Mouse (Mus musculus) G1E (cell line): ENCODE data around the gene Zfp503. TPM values are rescaled to one million over a fixed set of nuclear protein-coding genes. Genes with fewer than 3 reads are reported as not detected.

Experiments used
- ATAC-seq: 2 replicates; pipeline ENCODE4 v1.8.0; 2016; ENCODE audit warnings: mild to moderate bottlenecking; ENCODE audit not compliant: insufficient number of reproducible peaks, poor library complexity, low FRiP score, severe bottlenecking; ENCODE audit errors: extremely low read depth
- DNase-seq: peaks from one replicate; pipeline ENCODE4 v3.0.0; 2012; ENCODE audit warnings: low spot score
- H3K27me3 ChIP-seq: 2 replicates; pipeline ENCODE4 v1.6.1; 2012; ENCODE audit warnings: mild to moderate bottlenecking, low read length, inconsistent platforms; ENCODE audit not compliant: insufficient read depth
- H3K36me3 ChIP-seq: replicated peaks from 2 replicates; pipeline ENCODE3; 2012; ENCODE audit warnings: mild to moderate bottlenecking, inconsistent platforms
- H3K4me1 ChIP-seq: 2 replicates; pipeline ENCODE4 v1.6.1; 2012; ENCODE audit warnings: low read depth, low read length, inconsistent platforms, mixed read lengths; ENCODE audit not compliant: insufficient read depth
- H3K4me3 ChIP-seq: 2 replicates; pipeline ENCODE4 v1.5.1; 2012; ENCODE audit warnings: low read depth, mild to moderate bottlenecking, inconsistent platforms, low read length, moderate library complexity, mixed read lengths
- H3K9me3 ChIP-seq: replicated peaks from 2 replicates; pipeline ENCODE4 v1.6.1; 2012; ENCODE audit warnings: inconsistent platforms
- CTCF ChIP-seq: IDR thresholded peaks from 2 replicates; pipeline ENCODE4 v1.5.1; 2012; ENCODE audit warnings: low read depth, low read length, inconsistent platforms, mixed read lengths
- GATA1 ChIP-seq: IDR thresholded peaks from 2 replicates; pipeline ENCODE4 v1.6.1; 2012; ENCODE audit warnings: borderline replicate concordance, low read length, inconsistent platforms, mixed read lengths
- GATA2 ChIP-seq: IDR thresholded peaks from 2 replicates; pipeline ENCODE4 v1.6.1; 2012; ENCODE audit warnings: low read depth, low read length, inconsistent platforms, borderline replicate concordance
- POLR2AphosphoS5 ChIP-seq: IDR thresholded peaks from 2 replicates; pipeline ENCODE4 v1.6.1; 2012; ENCODE audit warnings: low read depth, low read length, inconsistent platforms; ENCODE audit not compliant: insufficient replicate concordance
- TAL1 ChIP-seq: conservative IDR thresholded peaks from 2 replicates; pipeline ENCODE4 v1.6.1; 2012; ENCODE audit warnings: low read depth, low read length, inconsistent platforms, mixed read lengths
- polyA plus RNA-seq: library from polyadenylated mRNA; stranded (reverse); fragments of >175 nt; gene quantifications from 2 replicates; pipeline ENCODE4 v1.2.3, GENCODE M21; 2012
- total RNA-seq, 2 experiments: library from RNA; stranded (forward) in 1 of 2; stranded (reverse) in 1 of 2; fragments of 200-1000 nt in 1 of 2; fragments of >200 nt in 1 of 2; fragmentation: Nextera tagmentation in 1 of 2; gene quantifications; 2 replicates each; pipeline ENCODE4 v1.2.3; 2014 to 2017

The Zfp503 gene
- total RNA-seq (2014; fragmentation: Nextera tagmentation) (not detected in 2 replicates), total RNA-seq (2017) (not detected in 2 replicates), polyA plus RNA-seq (0.01 TPM in 1 of 2 replicates, not detected in the other)

DNA sequence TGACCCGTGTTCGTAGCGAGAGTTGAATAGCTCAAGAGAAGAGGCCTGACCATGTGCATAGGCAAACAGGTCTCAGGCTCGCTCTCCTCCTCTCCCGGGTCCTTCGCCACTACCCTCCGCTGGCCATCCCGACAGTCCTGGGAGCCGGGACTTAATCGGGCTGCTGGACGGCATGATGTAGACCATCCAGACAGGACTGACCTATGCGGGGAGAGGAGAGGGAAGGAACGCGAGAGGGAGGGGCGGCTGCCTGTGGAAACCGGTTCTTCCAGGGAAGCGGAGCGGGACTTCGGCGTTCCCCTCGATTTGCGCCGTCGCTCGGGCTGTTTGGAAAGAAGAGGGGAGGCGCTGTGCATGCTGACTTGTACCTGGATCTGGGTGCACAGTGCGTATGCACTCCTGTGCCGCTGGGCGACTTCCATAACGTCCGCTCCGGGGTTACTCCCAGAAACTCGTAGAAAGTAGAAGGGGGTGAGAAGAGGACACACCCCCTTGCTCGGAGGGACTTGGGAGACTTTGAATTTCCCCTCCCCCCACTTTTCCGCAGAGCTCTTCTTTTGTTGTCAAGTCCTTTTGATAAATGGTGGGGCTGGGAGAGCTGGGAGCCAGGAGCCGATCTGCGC is at the start of gene Zfp503:
Gene Zfp503 (minus strand): TSS at position 311 of the 623 bp plus-strand sequence.
- no peaks in the 10 kb centered on the region for H3K4me1 ChIP-seq
- ATAC-seq: no peak
- peaks cover 45% of the 10 kb centered on the region for H3K9me3 ChIP-seq
- H3K36me3 ChIP-seq: no peaks in the 10 kb centered on the region
- no peak within 1 kb of the TSS for H3K4me3 ChIP-seq
- TF ChIP-seq CTCF (no peak), GATA2 (no peak), GATA1 (no peak)
- no peak for DNase-seq
- H3K27me3 ChIP-seq: peaks cover 25% of the 10 kb centered on the region; the same call in 1 of the 2 replicates

DNA sequence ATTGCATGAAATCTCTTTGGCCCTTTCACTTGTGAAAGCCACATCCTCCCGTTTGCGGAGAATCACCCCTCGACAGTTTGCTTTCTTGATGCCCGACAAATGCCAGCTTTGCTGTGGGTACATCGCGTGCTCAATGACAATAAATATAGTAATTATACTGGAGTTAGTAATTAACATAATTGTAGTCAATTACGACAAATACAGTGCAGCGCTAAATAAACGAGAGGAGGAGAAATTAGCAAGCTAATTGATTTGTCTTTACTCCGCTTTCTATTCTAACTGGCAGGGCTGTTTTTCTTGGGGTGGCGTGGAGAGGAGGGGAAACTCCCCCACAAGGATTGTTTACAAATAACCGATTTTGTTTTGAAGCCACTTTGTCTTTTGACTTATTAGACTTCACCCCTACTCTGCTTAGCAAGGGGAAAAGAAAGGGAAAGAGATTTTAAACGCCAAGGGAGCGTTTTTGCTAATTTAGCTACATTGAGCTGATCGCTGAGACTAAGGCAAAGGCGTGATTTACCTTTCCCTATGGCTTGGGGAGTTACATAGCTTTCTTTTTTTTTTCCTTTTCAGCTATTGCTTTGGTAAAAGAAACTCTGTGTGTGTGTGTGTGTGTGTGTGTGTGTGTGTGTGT is 48.2 kb upstream of the Zfp503 start:
- no peaks in the 10 kb centered on the region; the same call in 1 of the 2 replicates for H3K27me3 ChIP-seq
- no peak for ATAC-seq
- H3K36me3 ChIP-seq: no peaks in the 10 kb centered on the region
- no peaks in the 10 kb centered on the region for H3K9me3 ChIP-seq
- H3K4me1 ChIP-seq: no peaks in the 10 kb centered on the region
- DNase-seq: no peak
- H3K4me3 ChIP-seq: no peak overlapping the region
- no peak for TF ChIP-seq GATA2
- TF ChIP-seq GATA1: no peak
- TF ChIP-seq CTCF: no peak
- TF ChIP-seq TAL1: no peak
- TF ChIP-seq POLR2AphosphoS5: no peak

DNA sequence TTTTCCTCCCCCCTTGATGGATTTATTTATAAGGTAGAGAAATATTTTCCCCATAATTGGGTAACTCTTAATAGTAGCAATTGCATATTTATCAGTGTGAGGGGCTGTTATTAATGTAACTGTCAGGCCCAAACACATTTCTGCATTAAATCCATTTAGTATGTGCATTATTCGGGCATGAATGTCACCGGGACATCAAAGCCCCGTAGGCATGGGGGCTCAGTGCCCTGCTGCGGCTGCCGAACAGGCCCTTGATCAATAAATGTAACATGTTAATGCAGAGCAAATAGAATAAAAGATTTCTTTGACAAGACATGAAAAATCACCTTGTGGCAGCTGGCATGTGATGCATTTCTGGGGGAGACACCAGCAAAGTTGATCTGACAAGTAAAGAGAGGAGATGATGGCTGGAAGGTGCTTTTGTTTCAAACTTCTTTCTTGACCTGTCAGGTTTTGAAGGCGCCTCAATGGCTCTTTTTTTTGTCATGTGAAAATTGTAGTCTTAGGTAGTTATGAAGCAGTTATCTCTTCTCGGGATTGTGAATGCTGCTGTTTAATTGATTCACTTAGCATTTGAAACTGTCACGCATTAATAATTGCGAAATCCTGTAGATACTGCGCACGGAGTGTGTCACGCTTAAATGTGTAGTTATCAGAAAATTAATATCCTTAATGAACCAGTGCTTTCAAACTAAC is 47.5 kb upstream of the Zfp503 start:
- DNase-seq: no peak
- TF ChIP-seq GATA1: no peak
- no peak for TF ChIP-seq POLR2AphosphoS5
- TF ChIP-seq TAL1: no peak
- no peak for TF ChIP-seq CTCF
- no peak for TF ChIP-seq GATA2
- no peak for ATAC-seq

DNA sequence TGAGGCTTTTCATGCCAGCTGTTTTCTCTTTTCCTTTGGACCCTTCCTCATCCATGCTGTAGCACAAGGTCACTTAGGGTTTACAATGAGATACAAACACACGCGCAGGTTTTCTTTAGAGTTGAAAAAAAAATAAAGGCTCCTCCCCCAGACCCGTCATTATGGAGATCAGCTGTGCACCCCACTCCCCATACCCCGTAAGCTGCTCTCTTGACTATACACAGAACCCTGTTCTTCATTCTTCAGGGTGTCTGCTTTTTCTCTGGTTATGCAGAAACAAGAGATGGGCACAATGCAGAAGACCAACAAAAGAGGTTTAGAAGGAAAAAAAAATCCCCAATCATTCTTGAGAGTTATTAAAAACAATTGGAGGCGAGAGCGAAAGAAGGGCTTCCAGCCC is 46.9 kb upstream of the Zfp503 start:
- ATAC-seq (no peak), DNase-seq (no peak)
- no peaks in the 10 kb centered on the region for H3K4me1 ChIP-seq
- no peaks in the 10 kb centered on the region for H3K36me3 ChIP-seq
- no peak overlapping the region for H3K4me3 ChIP-seq
- TF ChIP-seq TAL1 (no peak), GATA2 (no peak), GATA1 (no peak), CTCF (no peak), POLR2AphosphoS5 (no peak)
- H3K27me3 ChIP-seq: no peaks in the 10 kb centered on the region
- no peaks in the 10 kb centered on the region for H3K9me3 ChIP-seq

More for the DNA sequence above, 47.5 kb upstream of the Zfp503 start:
- Histone ChIP-seq H3K9me3 (no peaks in the 10 kb centered on the region), H3K4me1 (no peaks in the 10 kb centered on the region), H3K4me3 (no peak overlapping the region), H3K27me3 (no peaks in the 10 kb centered on the region; the same call in 1 of the 2 replicates), H3K36me3 (no peaks in the 10 kb centered on the region)

DNA sequence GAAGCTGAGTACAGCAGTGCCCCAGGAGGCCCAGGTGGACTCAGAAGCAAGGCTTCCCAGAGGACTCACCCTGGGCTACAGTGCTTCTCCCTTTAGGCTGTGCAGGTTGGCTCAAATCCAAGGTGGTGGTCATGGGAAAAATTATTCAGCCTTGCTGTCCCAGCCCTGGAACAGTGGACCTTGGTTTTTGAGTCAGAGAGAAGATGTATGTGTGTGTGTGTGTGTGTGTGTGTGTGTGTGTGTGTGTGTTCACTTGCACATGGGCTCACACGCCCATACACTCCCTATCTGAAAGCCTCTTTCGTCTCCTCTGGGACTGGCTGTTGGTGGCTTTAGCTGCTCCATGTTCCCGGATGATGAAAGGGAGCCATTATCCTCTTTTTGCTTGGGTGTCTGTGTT is 46.5 kb upstream of the Zfp503 start:
- ATAC-seq: no peak
- H3K9me3 ChIP-seq: no peaks in the 10 kb centered on the region
- TF ChIP-seq CTCF (no peak), GATA1 (no peak), TAL1 (no peak), POLR2AphosphoS5 (no peak), GATA2 (no peak)

DNA sequence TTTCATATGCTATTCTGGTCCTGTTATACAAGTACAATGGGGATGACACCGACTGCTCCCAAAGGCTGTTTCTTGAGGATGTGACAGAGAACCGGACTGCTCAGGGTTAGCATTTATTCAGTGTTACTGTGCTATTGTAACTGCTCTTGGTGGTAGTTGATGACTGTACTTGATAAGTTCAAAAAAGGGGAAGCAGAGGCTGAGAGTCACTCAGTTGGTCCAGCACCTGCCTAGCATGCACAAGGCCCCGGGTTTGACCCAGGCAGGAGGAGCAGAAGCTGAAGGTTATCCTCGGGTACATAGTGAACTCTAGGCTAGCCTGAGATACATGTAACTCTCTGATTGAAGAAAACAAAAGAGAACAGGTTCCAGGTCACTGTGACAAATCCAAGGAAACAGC is 34.1 kb upstream of the Zfp503 start:
- no peaks in the 10 kb centered on the region for H3K27me3 ChIP-seq
- H3K4me1 ChIP-seq: no peaks in the 10 kb centered on the region
- no peaks in the 10 kb centered on the region for H3K36me3 ChIP-seq
- DNase-seq (no peak), ATAC-seq (no peak)
- H3K4me3 ChIP-seq: no peak overlapping the region
- no peaks in the 10 kb centered on the region for H3K9me3 ChIP-seq
- TF ChIP-seq CTCF (no peak), TAL1 (no peak), POLR2AphosphoS5 (no peak), GATA2 (no peak), GATA1 (no peak)

More for the DNA sequence above, 46.5 kb upstream of the Zfp503 start:
- Histone ChIP-seq H3K4me3 (no peak overlapping the region), H3K36me3 (no peaks in the 10 kb centered on the region), H3K4me1 (no peaks in the 10 kb centered on the region), H3K27me3 (no peaks in the 10 kb centered on the region)
- DNase-seq: no peak
